Mouse (Mus musculus) neural tube, embryonic 11.5 days (tissue): ENCODE data around the gene Olfr73. TPM values are rescaled to one million over a fixed set of nuclear protein-coding genes. Genes with fewer than 3 reads are reported as not detected.

Experiments used
- polyA plus RNA-seq: library from polyadenylated mRNA; unstranded; fragments of >200 nt; fragmentation: Nextera tagmentation; extraction: Ambion mirVana; gene quantifications from 2 replicates; pipeline ENCODE4 v1.2.1, GENCODE M21; 2014

Olfr73 gene
- polyA plus RNA-seq, 1 experiment from 2014 or later: not detected

Other genes starting within 250 kb of the Olfr73 start
- gene Olfr1143, start 237.1 kb downstream of the Olfr73 start, polyA plus RNA-seq: not detected in 2 replicates
- not detected in 2 replicates for gene Olfr1145, start 227.9 kb downstream of the Olfr73 start, polyA plus RNA-seq
- not detected in 2 replicates for gene Olfr1148, start 207.2 kb downstream of the Olfr73 start, polyA plus RNA-seq
- not detected in 2 replicates for gene Olfr1150-ps1, start 193.7 kb downstream of the Olfr73 start, polyA plus RNA-seq
- not detected in 2 replicates for gene Olfr1151, start 181.8 kb downstream of the Olfr73 start, polyA plus RNA-seq
- not detected in 2 replicates for gene Olfr1152, start 171.2 kb downstream of the Olfr73 start, polyA plus RNA-seq
- gene Olfr1153, start 142.7 kb downstream of the Olfr73 start, polyA plus RNA-seq: not detected in 2 replicates
- not detected in 2 replicates for gene Olfr1154, start 132.5 kb downstream of the Olfr73 start, polyA plus RNA-seq
- gene Olfr1155, start 92.6 kb downstream of the Olfr73 start, polyA plus RNA-seq: not detected in 2 replicates
- not detected in 2 replicates for gene Olfr1156, start 84.6 kb downstream of the Olfr73 start, polyA plus RNA-seq
- not detected in 2 replicates for gene Olfr1157, start 69.4 kb downstream of the Olfr73 start, polyA plus RNA-seq
- gene Olfr74, start 63.0 kb downstream of the Olfr73 start, polyA plus RNA-seq: not detected in 2 replicates
- not detected in 2 replicates for gene Olfr1158, start 47.6 kb downstream of the Olfr73 start, polyA plus RNA-seq
- gene Olfr1160, start 29.4 kb downstream of the Olfr73 start, polyA plus RNA-seq: not detected in 2 replicates
- gene Olfr1161, start 14.9 kb downstream of the Olfr73 start, polyA plus RNA-seq: not detected in 2 replicates
- not detected in 2 replicates for gene Olfr1162, start 13.4 kb upstream of the Olfr73 start, polyA plus RNA-seq
- gene Olfr1163, start 34.1 kb upstream of the Olfr73 start, polyA plus RNA-seq: not detected in 2 replicates
- not detected in 2 replicates for gene Olfr1164, start 56.3 kb upstream of the Olfr73 start, polyA plus RNA-seq
- gene Olfr1166, start 90.6 kb upstream of the Olfr73 start, polyA plus RNA-seq: not detected in 2 replicates
- not detected in 2 replicates for gene Olfr1167, start 117.5 kb upstream of the Olfr73 start, polyA plus RNA-seq
- not detected in 2 replicates for gene Olfr1168, start 144.2 kb upstream of the Olfr73 start, polyA plus RNA-seq
- gene Olfr1170, start 190.6 kb upstream of the Olfr73 start, polyA plus RNA-seq: not detected in 2 replicates
- not detected in 2 replicates for gene Olfr1173, start 242.2 kb upstream of the Olfr73 start, polyA plus RNA-seq